Mouse (Mus musculus): ENCODE measurements at regions not wholly inside any gene's neighbourhood (a gene's known extent, or its start where the extent isn't known, plus 50 kb on each side); places are given as distances from the start of the nearest gene placed in this dataset.

DNA sequence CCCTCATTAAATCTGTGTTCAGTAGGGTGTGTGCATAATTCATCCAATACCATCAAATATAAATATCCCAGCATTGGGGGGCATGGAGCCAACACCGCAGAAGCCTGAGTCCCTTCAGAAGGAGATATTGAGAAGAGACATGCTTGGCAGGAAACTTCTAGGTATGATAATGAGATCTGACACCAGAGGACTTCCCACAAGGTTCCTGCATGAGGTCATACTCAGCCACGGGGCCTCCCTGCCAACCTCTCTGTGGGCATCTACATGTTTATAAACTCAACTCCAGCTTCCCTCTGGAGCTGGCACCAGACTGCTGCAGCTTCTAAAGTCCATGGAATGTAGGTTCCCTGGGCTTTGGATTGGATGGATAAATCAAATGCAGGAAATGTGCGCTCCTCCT is 587.4 kb upstream of the Kdm8 start:
- in situ Hi-C loops (cut with MboI, MseI) = no loop called here

DNA sequence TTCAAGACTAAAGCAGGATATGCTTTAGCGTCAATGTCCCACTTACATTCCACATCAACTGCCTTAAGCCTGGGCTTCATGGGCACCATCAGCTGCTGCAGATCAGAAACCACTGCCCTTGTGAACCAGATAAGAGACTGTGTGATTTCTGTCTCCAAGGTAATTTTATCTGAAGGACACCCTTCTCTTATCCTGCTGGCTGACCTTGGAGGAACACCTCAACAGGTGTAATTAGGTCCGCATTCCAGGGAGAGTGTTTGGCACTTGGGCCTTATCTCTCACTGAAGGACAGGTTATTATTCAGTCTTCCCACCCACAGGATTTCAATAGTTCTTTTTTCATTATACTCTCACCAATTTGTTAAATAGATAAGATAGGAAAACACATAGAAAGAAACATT is 583.1 kb upstream of the Kdm8 start:
- in situ Hi-C loops (cut with MboI, MseI) = no loop called here

DNA sequence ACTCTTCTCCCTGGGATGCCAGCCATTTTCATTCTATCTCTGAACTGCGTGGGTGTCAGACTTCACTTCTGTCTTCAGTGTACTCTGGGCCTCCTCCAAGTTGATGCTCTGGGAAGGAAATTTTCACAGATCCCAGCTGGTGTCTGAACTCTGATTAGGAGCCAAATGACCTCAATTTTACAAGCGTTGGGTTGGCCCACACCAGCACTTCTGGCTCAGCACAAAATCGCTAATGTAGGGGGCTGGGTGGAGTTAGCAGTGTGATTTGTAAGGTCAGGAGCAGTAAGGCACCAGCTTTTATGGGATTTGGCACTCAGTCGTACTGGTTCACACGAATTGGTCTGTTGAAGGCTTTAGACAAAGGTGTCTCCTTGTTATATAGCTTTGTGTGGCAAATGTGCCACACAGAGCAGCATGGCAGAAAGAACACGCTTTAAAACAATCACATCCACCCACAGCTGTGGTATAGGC is 576.3 kb upstream of the Kdm8 start:
- in situ Hi-C loops (cut with MboI, MseI) = no loop called here

DNA sequence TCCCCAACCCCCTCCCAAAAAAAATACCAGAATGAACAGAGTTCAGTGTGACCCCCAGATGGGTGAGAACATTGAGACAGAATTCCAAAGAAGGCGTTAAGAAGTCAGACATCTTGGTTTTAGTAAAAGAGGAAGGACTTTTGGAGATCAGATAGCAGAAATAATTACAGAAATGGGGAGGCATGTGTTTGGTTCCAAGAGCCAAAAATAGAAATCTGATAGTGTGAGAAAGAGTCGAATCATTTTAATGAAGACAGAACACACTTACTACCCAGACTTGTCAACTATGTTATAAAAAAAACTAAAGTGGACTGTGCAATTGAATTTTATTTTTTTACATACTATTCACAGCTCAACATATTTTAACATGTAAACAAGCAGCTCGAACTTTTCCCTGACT is 575.9 kb upstream of the Kdm8 start:
- in situ Hi-C loops (cut with MboI, MseI) = no loop called here

DNA sequence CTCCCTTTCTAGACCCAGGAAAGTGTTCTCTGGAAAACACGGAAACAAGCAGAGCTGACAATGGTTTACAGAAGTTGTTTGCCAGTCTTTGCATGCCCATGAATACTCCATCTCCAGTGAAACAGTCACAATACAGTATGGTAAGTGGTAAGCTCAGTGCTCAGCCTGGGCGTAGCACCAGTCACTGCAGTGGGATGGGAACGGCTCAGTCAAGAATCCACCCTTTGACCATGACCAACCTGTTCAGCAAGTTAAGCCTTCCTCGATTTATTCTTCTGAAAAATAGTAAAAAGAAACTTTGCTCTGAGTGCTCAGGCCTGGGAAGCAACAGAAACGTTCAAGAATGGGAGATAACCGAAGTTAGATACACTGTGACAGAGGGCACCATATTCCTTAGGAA is 563.7 kb upstream of the Kdm8 start:
- in situ Hi-C loops (cut with MboI, MseI) = no loop called here

DNA sequence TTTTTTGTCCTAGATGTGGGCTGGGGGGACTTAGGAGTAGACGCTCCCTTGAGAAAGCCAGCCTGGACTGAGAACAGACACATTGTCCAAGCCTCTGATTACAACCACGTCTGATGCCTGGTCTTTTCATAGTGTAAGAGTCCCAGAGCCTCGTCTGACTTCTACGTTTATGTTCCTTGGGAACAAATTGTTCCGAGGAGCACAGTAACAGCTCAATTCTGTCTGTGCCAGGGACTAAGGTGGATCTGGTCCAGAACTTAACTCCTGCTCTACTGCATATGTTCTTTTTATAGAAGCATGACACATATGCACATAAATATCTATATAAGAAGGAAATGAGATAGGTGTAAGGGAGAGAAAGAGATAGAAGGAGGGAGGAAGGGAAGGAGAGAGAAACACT is 537.2 kb upstream of the Kdm8 start:
- in situ Hi-C loops (cut with MboI, MseI) = no loop called here

DNA sequence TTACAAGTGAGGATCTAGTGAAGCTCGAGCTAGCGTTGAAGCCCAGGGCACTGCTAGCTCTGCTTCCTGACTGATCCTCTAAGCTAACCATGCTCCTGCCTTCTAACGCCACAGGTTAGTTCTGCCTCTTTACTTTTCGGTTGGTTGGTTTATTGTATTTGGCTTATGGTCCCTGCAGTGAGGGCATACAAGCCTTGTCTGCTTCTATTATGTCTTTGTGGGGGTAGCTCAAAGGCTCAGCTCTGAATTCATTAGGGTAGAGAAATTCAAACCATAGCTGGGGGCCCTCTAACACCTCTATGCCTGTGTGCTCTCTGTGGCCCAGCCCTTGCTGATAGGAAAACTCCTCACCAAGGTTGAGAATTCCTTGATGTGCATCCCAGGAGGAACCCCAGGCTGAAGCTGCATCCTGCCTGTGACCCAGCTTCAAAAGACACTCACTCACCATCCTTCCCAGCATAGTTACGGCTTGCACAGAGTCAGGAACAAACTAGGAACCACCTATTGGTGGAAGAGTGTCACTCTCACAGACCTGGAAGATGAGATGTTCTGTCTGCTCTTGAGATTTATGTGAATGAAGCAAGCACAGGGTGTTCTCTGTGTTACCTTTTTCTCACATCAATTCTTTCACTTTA is 536.7 kb upstream of the Kdm8 start:
- in situ Hi-C loops (cut with MboI, MseI) = no loop called here

DNA sequence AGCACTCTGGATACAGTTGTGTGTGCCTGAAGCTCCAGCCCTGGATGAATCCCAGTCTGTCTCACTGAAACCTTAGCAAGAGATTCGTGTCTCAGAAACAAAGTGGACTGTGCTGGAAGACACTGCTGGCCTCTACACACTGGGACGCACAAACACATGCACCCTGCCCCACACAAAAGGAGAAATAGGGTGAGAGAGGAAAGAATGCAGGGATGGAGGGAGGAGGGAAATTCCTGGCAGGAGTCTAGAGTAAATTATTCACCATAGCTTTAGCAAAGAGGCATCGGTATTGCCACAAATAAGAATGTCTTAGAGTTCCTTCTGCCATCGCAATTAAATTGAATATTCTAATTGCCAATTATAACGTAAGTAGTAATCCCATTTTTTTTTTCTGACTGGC is 530.4 kb upstream of the Kdm8 start:
- in situ Hi-C loops (cut with MboI, MseI) = no loop called here

DNA sequence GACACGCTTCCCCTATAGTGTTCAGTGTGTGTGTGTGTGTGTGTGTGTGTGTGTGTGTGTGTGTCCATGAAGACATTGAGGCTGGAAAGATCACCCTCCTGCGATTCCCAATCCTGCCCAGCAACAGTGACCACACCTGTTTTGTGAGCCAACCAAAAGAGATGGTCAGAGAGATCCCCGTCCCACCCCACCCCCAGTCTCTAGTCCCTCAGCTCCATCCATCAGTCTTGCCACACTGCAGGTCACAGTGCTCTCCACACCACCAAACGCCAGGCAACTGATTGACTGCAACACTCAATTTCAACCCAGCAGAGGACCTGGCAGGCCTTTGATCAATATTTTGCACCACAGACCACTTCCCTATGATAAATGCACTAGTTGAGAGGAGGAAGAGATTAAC is 530.0 kb upstream of the Kdm8 start:
- in situ Hi-C loops (cut with MboI, MseI) = no loop called here

DNA sequence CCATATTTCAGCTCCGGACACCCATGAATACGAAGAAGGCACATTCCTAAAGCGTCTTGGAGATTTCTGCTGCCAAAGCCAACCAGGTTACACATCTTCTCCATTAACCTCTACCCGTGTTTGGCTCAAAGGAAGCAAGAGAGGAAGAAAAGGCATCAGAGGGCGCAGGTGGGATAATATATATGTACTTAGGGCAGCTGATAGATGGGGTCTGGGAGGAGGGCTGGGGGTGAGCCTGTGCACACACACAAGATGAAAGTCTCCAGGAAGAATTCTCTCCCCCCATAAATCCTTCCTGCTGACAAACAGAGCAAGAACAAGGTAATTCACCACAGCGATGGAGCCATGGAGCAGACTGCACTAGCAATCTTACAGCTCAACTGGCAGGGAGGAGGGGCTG is 529.5 kb upstream of the Kdm8 start:
- in situ Hi-C loops (cut with MboI, MseI) = no loop called here

DNA sequence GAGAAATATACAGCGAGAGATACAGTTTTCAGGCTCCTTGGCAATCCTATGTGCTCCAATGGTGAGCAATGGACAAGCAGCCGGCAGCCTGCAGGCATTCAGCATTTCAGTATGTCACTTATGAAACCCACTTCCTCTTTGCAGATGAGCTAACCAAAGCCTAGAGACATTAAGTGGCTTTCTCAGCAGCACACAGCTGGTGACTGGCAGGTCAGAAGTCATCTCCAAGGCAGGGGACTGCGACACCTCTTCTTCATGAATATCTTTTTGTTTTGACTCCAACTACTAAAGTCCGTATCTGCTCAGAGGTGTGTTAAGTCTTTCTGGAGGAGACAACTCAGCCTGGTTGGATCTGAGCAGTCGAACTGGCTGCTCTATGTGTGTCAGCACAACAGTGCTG is 528.8 kb upstream of the Kdm8 start:
- in situ Hi-C loops (cut with MboI, MseI) = no loop called here

DNA sequence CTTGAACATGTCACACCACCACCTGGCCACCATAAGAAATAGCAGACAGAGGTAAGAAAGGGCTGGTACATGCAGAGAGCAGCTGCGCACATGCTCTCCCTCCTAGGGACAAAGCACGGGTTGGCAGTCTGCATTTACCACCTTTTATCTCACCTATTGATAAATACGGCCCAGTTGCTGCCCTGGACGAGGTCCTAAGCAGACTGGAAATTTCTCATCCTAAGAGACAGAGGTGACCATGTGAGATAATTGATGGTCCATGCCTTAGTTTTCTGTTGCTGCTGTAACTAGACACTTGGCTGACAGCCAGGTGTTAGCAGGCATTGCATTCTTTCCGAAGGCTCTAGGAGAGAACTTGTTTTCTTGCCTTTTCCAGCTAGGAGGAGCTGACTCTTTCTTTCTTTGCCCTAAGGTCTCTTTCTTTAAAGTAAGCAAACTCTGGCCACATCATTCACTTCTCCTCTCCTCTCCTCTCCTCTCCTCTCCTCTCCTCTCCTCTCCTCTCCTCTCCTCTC is 526.8 kb upstream of the Kdm8 start:
- in situ Hi-C loops (cut with MboI, MseI) = no loop called here

DNA sequence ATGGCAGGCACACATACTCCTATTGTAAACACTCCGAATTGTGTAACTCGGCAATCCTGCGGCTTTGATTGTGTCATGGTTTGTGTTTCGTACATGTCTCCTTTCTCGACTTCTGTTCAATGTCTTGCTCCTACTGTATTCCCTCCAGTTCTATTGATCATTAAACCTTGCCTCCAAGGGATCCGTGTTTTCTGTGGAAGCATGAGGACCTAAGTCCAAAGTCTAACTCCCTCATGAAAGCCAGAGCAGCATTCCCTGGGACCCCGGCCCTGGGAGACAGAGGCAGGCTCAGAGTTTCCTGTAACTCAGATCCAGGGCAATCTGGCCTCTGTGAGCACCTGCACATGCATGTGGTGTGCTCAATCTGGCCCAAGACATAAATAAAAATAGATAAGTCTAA is 521.7 kb upstream of the Kdm8 start:
- in situ Hi-C loops (cut with MboI, MseI) = no loop called here

DNA sequence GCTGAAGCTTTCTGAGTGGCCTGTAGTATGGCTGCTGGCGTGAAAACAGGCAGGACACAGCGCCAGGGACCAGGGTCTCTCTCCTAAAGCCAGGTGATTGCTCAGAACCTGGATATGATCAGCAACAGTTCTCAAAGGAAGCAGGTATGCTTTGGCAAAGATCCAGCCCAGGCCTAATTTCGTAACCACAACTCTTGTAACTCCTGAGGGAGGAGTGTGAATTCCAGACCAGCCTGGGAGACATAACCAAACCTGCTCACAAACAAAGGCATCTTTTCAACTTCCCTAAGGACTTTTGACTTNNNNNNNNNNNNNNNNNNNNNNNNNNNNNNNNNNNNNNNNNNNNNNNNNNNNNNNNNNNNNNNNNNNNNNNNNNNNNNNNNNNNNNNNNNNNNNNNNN is 510.9 kb upstream of the Kdm8 start:
- in situ Hi-C loops (cut with MboI, MseI) = no loop called here

DNA sequence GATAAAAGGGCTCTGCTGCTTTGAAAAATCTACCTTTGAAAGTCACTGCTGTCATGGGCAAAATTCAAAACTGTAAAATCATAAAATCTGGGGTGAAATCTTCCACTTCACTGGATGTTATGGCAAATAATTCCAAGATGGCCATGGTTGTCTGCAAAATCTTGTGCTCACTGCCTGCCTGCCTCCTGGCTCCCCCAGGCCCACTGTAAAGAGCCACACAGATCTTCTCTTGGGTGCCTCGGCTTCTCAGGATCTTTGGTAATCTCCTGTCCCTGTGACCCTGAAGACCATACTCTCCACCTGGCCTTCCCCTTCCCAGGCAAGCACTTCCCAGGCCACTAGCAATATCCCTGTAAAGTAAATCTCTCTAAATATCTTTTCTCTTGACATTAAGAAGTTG is 505.1 kb upstream of the Kdm8 start:
- in situ Hi-C loops (cut with MboI, MseI) = no loop called here

DNA sequence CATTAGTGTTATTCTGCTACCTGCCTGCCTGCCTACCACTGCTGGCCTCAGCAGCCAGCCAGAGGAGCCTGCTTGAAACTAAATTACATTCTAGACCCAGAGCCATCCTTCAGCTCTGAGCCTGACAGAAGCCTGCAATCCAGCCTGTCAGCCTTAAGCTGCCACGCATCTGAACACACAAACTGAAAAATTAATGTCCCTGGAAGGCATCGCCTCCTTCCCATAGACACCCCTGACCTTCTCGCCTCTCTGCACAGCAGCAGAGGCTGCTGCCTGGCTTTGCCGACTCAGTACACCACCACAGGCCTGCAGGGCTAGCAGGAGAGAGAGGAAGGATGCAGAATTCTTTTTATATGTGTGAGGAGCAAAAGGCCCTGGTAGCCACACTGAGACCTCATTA is 502.9 kb upstream of the Kdm8 start:
- in situ Hi-C loops (cut with MboI, MseI) = loop anchor here (10.0 kb wide), 1 partner anchor 853 kb away; no protein-coding TSS in a partner anchor

DNA sequence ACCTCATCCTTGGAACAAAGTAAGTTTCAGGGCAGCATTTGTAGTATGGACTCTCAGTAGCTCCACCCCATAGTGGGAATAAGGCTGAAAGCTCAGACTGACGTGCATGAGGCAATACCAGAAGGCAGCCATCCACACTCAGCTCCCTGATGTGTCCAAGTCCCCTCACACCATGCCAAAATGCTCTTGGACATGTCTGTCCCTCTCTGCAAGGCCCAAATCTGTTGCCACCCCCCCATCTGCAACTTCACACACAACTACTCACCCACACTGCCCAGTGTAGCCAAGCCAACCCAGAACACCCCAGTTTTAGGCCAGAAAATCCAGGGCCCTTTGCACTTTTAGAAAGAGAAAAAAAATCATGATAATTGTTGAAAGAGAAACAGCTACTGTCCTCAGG is 498.1 kb upstream of the Kdm8 start:
- in situ Hi-C loops (cut with MboI, MseI) = loop anchor here (10.0 kb wide), 1 partner anchor 848 kb away; no protein-coding TSS in a partner anchor

DNA sequence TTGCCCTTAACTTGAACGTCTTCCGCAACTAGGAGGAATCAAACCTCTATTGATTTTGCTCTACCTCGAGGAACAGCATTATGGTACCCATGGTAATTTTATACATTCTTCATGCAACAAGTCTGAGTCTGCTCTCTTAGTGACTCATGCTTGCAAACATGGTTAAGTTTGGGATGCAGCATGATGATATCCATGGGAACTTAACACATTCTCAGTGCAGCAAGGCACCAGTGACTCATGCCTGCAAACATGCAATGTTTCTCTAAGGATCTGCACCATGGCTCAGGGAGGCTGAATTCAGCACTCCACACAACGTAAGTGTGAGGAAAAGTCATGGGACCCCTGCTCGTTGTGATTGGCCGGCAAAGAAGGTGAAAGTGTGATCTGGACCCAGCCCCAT is 487.1 kb upstream of the Kdm8 start:
- in situ Hi-C loops (cut with MboI, MseI) = no loop called here

DNA sequence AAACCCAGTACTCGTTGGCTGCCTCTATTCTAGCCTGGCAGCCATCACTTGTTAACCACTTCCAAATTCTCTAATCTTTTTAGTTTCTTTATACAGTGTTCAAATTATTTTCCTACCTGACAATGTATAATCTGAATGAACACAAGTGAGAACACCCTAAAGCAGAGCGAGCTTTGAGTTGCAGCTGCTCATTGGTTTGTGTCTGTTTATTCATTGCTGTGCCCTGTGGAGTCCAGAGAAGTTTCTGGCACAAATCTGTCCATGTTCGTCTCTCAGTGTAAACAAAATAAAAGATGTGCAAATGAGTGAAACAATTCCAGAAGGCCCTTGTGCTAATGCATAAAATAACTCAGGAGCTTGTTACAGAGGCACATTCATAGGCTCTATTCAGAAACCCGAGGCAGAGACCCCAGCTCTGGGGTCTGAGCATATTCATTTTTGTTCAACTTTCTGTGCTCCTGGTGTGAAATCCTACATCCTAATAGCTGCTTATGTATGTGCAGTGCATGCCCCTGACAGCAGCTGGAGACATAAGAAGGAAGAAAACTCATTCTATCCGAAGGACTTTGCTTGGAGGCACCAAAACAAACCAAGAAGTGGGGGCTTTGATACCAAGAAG is 469.5 kb upstream of the Kdm8 start:
- in situ Hi-C loops (cut with MboI, MseI) = no loop called here

DNA sequence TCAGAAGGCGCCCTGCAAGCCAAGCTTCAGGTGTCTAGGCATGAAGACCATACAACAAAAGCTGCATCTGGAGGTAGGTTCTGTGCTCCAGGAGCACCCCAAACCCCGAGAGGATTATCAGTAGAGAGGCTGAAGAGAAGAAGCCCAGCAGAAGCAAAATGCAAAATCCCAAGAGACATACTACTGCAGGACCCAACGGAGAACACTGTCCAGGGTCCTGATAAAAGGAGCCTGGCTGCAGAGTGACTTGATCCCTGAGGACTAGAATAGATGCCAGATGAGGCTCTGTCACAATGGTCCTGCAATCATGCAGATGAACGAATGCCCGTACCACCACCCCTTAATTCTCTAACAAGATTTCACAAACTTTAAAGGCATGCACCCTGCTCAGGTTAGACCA is 455.0 kb upstream of the Kdm8 start:
- in situ Hi-C loops (cut with MboI, MseI) = no loop called here

DNA sequence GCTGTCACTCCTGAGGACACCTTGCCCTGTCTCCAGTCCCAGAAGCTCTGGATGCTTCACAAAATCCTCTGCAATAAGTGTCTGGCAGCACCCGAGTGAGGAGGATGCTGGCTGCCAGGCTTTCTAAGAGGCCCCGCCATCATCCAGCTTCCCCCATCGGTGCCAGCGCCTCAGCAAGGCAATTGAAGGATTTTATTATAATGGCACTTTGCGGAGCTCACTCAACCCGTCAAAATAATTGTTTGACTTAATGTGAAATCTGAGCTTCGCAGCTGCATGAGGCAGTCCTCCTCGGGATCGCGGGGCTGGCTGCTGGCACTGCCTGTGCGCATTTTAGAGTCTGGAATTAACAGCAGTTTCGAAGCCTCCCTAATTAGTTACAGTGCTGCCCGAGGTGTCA is 453.8 kb upstream of the Kdm8 start:
- in situ Hi-C loops (cut with MboI, MseI) = no loop called here

DNA sequence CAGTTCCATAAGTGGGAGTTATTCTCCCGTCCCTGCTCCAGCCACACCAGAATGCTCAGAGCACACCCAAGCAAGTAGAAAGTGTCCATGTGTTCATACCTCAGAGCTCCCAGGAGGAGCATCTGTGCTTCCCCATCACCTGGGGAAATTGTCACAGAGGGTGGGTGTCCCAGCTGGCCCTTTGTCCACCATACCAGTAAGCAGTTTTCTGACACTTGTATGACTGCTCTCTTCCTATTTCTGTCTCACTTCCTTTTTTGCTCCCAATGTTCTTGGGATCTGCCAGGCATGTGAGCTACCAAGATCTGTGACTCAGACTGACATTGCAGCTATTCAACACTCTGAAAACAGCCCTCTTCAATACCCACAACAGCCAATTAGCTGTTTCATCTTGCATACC is 447.9 kb upstream of the Kdm8 start:
- in situ Hi-C loops (cut with MboI, MseI) = no loop called here

DNA sequence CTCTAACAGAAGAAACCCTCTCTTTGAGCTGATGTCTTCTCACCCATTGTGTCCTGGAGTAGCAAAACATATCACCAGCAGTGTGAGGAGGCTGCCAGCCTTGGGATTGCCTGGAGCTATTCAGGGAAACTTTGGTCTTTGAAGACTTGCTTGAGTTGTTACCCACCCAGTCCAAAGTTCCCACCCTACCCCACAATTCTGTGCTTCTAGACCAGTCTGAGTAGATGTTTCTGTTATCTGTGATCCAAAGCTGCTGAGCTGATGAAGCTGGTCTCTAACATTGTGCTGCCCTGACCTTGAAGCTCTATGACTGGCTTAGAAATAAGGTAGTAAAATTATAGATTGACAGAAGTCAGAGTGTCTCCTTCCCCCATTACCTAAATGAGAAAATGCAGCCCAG is 443.8 kb upstream of the Kdm8 start:
- in situ Hi-C loops (cut with MboI, MseI) = no loop called here

DNA sequence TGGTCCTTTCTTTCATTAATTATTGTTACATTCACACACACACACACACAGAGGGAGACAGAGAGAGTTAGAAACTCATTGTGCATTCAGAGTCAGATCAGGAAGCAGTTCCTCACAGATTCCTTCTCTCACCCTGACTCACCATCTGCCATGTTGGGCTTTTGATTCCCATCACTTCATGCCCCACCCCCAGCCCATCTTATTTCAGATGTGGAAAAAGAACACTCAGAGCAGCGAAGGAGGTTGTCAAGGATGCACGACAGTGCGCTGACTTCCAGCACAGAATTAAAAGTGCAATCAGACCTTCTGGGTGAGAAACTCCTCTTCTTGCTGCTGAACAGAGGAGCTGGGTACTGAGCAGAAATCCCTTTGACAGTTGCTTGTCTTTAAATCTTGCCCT is 438.8 kb upstream of the Kdm8 start:
- in situ Hi-C loops (cut with MboI, MseI) = no loop called here
